Mouse (Mus musculus): ENCODE measurements around the gene Rgs8.

Rgs8 gene

GRCm38 (mm10) chr1:153673900-153674299 is 21.1 kb downstream of the Rgs8 start:
- WGBS, result 40% methylated on average over 12 of the region's 12 CpGs

DNA sequence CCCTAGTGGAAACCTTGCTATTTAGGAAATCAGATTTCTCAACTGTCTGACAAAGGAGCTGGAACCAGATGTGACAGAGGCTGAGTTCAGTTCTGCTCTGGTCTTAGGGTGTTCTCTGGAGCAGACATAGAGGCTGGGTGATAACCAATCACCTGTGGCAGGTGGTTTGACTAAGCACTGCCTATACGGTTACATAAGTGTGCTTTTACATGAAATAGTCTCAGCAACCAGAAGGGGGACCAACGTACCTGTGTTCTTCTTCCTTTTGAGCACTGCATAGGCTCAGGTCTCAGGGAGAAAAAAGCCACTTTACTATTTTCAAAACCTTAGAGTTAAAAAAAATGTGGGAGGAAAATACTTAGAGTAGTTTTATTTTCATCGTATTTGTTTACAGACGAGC is 22.8 kb downstream of the Rgs8 start:
- WGBS, result 67% methylated on average over 4 of the region's 4 CpGs

DNA sequence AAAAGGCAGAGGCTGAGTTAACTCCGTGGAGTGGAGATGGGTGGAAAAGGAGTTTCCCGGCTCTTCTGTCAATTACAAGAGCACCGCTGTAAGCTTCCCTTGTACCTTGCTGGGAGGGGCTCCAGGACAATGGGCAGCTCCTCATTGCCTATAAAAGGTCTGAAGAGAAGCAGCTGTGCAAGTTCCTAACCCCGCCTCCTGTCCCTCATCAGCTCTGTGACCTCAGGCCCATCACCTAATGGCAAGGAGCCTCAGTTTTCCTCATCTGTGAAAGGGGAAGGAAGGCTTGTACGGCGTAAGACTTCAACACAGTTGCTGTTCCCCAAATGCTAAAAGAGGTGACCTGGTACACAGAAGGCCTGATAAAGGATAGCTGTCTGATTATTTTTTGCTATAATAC is 24.8 kb downstream of the Rgs8 start:
- WGBS, result 80% methylated on average over 6 of the region's 6 CpGs

GRCm38 (mm10) chr1:153679147-153679546 is 26.3 kb downstream of the Rgs8 start:
- WGBS, result 6% methylated on average over 10 of the region's 10 CpGs

DNA sequence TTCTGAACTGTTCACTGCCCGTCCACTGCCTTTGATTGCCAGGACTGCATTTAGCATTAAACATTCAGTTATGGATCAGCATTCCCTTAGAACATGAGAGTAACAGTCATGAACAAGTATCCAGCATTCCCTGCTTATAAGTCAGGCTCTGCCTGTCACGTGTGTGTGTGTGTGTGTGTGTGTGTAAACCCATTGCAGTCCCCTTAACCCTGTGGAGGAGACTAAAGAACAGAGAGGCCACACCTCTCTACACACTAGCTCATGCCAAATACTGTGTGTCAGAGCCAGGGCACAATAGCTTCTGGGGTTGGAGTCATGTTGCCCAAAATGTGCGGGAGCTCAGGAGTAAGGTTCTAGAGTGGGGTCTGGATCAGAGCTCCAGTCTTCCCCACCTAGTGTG is 26.8 kb downstream of the Rgs8 start:
- WGBS, result 39% methylated on average over 3 of the region's 3 CpGs

DNA sequence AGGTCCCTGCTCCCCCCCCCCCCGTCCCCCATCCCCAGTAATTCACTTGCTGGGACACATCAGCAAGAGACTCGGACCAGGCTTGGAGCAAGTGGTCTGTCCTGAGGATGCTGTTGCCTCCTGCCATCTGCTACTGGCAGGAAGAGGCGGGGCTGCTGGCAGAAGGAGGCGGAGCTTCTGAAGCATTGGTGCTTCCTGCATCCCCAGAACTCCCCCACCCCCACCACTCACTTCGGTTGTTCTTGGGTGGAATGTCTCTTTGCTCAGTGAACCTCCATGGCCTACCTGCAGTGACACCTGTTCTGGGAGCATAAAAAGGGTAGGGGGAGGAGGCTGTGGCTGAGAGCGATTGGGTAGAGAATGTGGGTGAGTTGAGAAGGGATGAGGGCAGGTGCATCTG is 27.5 kb downstream of the Rgs8 start:
- WGBS, result 75% methylated on average over 6 of the region's 6 CpGs

GRCm38 (mm10) chr1:153681036-153681435 is 28.2 kb downstream of the Rgs8 start:
- 92% methylated on average over 2 of the region's 2 CpGs for WGBS

- 77% methylated on average over 11 of the region's 11 CpGs for WGBS
Observed at GRCm38 (mm10) chr1:153683190-153683589, 30.4 kb downstream of the Rgs8 start.

GRCm38 (mm10) chr1:153685630-153686029 is 32.8 kb downstream of the Rgs8 start:
- 74% methylated on average over 3 of the region's 3 CpGs for WGBS

- 90% methylated on average over 6 of the region's 6 CpGs for WGBS
Observed at GRCm38 (mm10) chr1:153692526-153692925, 39.7 kb downstream of the Rgs8 start.

DNA sequence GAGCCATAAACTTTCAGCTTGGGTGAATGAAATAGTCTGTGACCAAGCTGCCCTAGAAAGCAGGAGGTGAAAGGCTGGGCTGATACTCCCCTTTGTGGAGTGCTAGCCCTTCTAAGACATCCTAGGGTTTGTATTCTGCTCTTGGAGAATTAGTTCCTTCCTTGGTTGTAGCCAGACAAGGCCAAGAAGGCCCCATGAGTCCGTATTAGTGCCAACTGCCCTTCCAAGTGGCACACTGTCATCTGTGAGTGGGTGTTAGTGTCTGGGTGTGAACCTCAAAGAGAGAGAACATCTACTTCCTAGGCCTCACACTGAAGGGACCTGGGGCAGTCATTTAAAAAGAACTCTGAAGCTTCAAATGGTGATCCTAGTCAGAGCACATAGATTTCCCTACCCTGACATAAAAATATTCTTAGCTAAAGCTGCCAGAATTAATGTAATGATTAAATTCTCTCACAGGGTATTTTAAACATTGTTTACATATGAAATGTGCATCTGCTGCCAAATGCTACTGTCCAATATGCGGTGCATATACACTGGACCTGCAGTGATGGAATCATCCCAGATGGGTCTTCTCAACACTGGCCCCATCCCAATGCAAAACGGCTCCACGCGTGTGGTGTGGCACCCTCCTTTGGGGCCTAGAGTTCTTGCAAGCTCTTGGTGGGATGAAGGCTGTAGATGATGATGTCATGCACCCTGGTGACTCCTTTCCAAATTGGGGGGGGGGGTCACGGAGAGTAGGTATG is 41.7 kb downstream of the Rgs8 start:
- WGBS, result 87% methylated on average over 6 of the region's 6 CpGs

GRCm38 (mm10) chr1:153695398-153695797 is 42.6 kb downstream of the Rgs8 start:
- 89% methylated on average over 10 of the region's 10 CpGs for WGBS

GRCm38 (mm10) chr1:153696093-153696492 is 43.3 kb downstream of the Rgs8 start:
- WGBS, result 86% methylated on average over 11 of the region's 11 CpGs

DNA sequence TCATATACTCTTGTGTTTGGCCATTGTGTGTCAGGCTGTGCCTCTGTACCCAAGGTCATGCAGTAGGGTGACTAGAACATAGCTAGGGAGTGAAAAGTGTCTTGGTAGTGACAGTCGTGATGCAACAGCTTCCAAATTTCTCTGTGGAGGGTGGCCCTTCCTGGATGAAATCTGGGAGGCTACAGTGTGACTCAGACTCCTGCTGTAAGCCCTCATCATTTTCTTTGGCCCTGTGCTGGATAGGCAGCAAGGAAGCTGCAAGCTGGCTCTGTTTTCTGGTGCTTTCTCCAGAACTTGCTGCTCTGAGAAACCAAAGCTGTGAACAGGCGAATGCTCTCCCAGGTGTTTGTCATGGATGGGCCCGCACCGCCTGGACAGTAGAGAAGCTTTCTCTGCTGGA is 43.7 kb downstream of the Rgs8 start:
- 65% methylated on average over 4 of the region's 4 CpGs for WGBS

- 70% methylated on average over 16 of the region's 16 CpGs for WGBS
Observed at GRCm38 (mm10) chr1:153697581-153698251, 44.9 kb downstream of the Rgs8 start.

- 73% methylated on average over 7 of the region's 7 CpGs for WGBS
Observed at GRCm38 (mm10) chr1:153698311-153699084, 45.7 kb downstream of the Rgs8 start.

DNA sequence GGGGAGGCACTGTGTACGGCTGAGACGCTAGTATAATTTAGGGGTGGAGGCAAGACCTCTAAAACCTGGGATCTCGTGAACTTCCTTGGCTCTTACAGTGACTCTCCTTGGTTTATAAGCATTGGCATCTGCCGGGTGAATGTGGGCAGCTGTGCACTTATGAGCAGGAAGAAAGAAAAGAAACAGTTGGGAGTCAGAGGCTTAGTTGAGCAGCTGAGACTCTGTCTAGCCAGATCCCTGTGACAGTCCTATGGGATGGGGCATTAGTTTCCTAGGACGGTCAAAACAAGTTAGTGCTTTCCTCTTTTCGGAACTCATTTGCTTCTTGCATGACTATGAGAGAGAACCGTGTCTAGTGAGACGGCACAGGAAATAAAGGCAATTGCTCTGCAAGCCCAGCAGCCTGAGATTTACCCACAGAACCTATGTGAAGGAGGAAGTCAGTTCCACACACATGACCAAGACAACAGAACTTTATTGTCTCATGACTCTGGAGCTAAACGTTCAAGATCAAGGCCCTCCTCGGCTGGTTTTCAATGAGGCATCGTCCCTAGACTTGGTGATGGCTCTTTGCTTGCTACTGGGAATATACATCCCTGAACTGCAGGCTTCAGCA is 47.7 kb downstream of the Rgs8 start:
- 77% methylated on average over 11 of the region's 11 CpGs for WGBS

- WGBS, result 100% methylated on average over 1 of the region's 1 CpGs
Observed at GRCm38 (mm10) chr1:153701461-153701860, 48.6 kb downstream of the Rgs8 start.

- 88% methylated on average over 8 of the region's 8 CpGs for WGBS
Observed at GRCm38 (mm10) chr1:153702166-153702852, 49.5 kb downstream of the Rgs8 start.

- WGBS, result 47% methylated on average over 8 of the region's 8 CpGs
Observed at GRCm38 (mm10) chr1:153702853-153703410, 50.1 kb downstream of the Rgs8 start.

DNA sequence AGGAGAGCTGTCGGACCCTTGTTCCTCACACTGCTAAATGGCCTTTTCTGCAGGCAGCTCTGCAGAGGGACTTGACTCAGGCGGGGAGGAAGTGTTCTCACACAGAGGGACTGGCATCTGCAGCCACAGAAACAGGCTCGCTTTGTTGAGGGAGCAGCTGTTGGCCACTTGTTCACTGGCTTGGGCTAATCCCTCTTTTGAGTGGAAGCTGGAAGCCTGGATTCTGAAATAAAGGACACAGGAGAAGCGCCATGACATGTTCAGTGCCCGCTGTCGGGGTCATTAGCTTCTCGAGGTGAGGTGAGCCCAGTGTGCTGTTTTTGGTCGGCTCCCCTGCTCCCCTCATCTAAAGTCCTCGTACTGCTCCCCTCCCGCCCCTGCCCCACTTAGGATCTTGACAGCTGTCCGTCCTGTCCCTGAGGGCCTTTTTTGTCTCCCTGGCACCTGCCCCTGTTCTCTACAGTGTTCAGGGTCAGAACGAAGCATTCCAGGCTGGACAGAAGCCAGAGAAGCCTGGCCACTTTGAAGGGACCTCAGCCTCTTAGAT is 50.7 kb downstream of the Rgs8 start:
- 23% methylated on average over 11 of the region's 12 CpGs for WGBS

Measured in cerebral cortex, adult 2 months (tissue).